Mouse (Mus musculus) CD4-positive, CD25-positive, alpha-beta regulatory T cell, adult 2 months (primary cell): Measurements from ENCODE around the gene Fkbp9.

Experiments used
- DNase-seq: peaks from one replicate; pipeline ENCODE4 v3.0.0-alpha.2; 2012; ENCODE audit warnings: low read depth, low spot score

Fkbp9 gene

DNA sequence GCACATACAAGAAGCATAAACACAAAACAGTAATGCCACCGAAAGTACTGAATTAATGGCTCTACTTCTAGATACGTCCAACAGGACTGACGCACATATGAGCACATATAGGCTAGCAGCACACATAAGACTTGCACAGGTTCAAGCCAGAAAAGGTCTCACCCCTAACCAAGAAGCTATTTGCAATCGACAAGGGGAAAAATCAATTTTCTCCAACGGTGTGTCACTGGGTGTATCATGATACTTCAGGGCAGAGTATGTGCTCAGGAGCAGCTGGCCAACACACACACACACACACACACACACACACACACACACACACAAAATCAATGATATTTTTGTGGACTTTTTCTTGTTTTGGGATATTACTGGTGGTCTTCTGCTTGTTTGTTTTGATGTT lies 73.6 kb downstream of the Fkbp9 start:
- no peak for DNase-seq

DNA sequence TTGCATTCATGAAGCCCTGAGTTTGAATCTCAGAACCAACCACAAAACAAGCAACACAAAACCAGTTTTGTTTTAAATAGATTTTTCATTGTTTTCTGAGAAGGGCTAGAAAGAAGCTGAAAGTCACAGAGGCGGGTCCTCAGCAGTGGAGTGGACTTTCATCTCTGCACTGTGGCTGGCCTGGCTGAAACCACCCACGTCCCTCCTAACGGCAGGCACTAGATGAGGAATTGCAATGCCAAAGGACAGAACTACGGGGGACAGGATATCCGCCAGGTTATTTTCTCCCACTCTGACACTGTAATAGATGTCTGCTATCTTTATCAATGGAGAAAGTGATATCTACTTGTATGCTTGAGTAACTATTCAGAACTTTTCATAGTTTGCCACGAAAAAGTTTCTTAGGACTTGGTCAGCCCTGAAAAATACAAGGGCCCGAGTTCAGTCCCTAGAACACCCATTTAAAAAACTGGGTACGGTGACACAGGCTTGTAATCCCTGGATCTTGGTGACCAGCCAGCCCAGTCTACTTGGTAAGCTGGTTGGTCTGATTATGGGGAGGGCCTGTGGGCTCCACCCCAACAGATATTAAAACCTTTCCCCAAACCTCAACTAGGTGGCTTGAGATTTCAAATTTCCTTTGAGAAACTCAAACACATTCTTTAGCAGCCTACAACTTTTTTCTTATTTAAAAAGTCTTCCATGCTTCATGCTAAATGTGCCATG lies 74.4 kb downstream of the Fkbp9 start:
- DNase-seq = no peak

DNA sequence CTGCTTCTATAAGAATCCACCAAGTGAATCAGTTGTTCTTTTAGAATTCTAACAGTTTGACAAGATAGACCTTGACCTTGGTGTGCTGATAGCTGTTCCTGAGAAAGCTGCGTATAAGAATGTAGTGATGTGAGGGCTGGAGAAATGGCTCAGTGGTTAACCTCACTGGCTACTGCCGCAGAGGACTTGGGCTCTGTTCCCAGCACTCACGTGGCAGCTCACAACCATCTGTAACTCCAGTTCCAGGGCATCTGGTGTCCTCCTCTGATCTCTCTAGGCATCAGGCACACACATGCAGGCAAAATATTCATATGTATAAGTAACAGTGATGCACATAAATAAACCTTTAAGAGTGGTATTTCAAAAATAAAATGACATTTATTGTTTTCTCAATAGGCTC lies 76.1 kb downstream of the Fkbp9 start:
- no peak for DNase-seq

DNA sequence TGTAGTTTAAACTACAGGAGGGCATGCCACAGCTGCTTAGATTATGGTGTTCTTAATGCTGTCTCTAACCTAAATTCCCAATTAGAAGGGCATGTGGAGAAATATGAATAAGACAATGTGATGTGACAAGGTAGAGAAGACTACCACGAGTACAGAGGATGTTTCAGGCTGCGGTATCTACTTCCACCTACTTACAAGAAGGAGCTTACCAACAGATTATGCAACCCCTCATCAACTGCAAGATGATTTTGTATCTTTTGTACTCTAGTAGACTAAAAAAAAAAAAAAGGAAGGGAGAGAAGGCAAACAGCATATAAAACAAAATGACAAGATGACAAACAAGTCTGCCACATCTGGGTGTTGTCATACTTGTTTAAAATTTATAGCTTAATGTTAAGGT lies 76.5 kb downstream of the Fkbp9 start:
- no peak for DNase-seq

DNA sequence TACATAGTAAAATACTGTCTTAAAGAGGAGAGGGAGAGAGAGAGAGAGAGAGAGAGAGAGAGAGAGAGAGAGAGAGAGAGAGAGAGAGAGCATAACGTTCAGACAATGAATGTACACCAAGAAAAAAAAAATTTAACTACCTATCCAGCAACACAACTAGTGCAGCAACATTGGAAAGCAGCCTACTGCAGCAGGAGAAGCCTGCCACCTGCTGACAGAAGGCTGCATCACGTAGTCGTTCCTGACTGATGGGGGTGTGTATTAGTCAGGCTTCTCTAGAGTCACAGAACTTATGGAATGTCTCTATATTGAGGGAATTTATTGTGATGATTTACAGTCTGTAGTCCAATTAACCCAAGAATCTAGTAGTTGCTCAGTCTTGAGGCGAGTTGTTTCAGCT lies 77.1 kb downstream of the Fkbp9 start:
- DNase-seq = peak; percentile 82

DNA sequence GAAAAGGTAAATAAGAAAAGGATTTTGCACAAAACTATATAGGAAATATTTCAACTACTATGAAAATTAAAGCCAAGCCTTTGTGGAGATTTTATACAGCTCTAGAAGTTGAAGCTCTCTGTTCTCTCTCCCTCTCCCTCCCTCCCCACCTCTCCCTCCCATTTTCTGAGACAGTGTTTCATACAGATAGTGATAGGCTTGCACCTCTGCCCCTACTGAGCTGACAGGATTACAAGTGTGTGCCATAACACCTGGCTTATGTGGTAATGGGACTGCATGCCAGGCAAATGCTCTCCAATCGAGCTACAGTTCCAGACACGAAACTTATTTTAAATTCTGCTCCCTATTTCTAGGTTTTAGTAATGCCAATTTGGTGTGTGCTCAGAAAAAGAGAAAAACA lies 79.1 kb downstream of the Fkbp9 start:
- DNase-seq = no peak

DNA sequence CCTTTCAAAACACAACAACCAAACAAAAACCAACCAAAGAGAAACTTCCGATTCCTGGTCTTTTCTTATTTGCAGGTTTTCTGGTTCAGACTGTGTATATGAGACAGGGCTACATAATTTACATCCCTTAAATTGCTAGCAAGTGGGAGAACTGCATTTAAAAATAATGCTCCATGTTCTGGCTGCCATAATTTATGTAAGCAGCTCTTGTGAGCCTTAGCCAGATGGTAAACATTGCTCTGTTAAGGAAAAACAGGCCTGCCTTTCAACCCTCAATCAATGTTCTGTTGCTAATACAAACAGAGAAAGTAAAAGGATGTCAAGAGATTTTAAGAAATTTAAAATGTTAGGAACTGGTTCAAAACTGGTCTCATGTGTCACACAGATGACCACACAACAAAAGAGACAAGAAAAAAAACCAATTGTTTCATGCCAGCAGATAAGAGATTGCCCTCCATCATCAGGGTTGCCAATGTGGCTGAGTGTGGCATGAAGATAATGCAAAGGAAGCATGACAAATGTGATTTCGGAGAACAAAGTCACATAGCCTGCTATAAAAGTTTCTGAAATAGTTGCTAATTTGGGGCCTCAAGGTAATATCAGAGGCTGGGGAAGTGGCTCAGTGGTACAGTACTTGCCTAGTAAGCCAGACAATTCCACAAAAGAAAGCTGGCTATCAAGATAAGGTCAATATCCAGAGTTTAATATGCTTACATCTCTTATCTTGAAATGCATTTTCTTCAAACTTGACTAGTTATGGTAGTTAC lies 81.4 kb downstream of the Fkbp9 start:
- no peak for DNase-seq

DNA sequence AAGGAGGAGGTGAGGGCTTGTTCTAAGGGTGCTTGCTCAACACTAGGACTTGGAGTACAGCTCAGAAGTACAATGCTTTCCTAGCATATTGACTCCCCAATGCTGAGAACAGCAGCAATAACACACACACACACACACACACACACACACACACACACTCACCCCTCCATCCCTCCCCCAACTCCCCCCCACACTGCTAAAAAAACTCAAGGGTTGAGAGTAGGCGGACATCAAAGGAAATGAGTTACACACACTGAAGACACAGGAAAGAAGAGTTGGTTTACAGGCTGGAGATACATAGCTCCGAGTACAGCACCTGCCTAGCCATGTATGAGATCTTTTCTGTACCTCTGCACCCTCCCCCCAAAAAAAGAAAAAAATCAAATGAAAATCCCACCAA lies 84.4 kb downstream of the Fkbp9 start:
- DNase-seq = peak; percentile 79

DNA sequence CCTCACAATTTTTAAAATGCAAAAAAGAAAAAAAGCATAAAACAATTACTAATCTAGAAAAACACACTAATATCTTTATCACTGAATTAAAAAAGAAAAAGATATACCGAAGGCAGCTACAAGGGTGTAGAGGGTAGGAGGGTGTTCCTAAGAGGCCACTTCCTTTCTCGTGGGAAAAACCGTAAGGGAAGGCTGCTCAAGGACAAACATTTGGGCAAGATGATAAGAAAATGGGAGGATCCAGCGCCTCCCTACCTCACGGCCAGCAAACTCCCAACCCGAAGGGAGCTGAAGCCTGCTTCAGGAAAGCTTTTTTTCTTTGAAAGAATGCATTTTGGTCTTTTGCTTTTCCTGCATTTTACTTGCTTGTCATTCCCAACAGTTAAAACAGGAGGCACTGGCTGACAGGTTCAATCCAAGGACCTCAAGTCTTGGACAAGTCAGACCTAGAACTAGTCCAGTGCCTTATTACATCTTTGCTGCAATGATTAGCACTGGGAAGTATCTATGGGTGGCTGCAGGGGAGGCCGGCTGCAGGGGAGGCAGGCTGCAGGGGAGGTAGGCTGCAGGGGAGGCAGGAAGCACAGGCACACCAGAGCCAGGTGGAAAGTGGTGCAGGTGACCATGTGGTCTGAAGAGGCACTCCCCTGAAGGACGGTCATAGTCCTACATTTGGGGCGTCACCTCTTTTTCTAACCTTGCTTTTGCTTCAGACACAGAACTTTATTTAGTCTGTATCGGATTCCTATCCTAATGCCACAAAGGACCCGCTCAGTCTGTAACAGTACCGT lies 85.9 kb downstream of the Fkbp9 start:
- DNase-seq = no peak

DNA sequence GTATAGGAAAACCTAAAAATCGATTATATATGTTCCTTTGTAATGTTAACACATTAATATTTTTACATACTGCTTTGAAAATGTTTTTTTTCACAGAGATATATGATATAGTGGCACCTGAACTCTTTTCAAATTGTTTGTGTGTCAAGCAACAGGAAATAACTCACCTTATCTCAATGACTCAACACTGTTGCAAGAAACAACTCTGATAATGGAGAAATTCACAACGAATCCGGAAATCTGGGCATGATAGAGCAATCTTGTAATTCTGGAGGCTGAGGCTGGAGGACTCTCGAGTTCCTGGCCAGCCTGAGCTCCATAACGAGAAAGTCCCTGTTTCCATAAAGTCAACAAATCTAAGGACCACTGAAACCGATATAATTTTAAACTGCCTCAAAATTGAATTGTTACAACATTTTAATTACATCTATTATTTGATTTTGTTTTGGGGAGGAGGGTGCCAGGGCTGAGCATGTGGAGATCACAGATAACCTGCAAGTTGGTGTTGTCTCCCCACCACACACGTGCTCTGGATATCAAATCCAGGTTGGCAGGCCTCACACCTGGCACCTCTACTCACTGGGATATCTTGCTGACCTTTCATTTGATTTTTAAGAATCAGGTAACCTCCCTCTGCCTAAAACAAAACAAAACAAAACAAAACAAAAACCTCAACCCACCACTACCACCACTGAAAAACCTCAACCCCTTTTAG lies 87.6 kb downstream of the Fkbp9 start:
- no peak for DNase-seq

DNA sequence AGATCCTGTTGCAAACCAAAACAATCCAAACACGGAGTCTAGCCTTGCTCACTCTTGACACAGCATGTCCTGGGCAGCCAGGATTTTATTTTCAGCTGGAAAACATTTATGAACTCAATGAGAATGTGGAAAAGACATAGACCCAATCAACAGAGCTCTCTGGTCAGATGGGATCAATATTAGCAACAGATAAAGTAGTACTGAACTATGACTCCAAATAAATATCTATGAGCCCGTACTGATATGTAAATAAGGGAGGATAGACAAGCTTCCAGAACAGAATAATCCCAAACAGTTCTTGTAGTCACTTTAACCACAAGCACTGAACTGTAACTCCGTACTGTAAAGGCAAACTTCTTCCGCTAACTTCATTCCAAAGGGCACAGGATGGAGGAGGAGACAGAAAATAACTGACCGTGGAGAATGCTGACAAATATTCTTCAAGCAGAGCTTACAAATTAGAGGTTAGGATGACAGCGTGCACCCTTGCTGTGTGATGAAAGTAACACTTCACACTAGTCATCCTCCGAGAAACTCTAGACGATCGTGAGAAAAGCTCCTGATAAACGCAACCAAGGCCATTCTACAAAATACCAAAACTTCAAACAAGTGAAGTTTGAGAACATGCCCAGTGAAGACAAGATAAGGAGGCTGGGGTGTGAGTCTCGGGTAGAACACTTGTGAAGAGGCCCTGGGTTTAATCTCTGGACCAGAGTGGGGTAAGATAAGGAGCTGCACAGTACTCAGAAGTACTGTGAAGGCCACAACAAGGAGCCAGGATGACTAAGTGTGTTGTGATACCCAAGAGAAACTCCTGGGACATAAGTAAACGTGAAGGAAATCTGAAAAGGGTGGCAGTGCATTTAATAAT lies 88.6 kb downstream of the Fkbp9 start:
- DNase-seq = no peak

DNA sequence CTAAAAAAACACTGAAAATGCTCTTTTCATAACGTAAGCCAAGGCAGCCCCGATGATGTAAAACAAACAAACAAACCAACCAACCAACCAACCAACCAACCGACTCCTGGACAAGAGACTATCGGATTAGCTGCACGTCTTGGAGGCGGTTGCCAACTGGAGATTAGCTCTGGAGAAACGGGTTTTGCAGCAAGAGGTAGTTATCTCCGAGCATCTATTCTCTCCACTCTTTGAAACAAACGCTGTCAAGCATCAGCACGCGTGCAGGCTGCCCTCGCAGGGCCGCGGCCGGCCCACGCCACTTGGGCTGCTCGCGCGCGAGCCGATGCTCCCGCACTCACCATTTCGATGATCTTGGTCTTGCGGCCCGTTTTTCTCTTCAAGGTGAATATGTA lies 91.5 kb downstream of the Fkbp9 start:
- DNase-seq = no peak

DNA sequence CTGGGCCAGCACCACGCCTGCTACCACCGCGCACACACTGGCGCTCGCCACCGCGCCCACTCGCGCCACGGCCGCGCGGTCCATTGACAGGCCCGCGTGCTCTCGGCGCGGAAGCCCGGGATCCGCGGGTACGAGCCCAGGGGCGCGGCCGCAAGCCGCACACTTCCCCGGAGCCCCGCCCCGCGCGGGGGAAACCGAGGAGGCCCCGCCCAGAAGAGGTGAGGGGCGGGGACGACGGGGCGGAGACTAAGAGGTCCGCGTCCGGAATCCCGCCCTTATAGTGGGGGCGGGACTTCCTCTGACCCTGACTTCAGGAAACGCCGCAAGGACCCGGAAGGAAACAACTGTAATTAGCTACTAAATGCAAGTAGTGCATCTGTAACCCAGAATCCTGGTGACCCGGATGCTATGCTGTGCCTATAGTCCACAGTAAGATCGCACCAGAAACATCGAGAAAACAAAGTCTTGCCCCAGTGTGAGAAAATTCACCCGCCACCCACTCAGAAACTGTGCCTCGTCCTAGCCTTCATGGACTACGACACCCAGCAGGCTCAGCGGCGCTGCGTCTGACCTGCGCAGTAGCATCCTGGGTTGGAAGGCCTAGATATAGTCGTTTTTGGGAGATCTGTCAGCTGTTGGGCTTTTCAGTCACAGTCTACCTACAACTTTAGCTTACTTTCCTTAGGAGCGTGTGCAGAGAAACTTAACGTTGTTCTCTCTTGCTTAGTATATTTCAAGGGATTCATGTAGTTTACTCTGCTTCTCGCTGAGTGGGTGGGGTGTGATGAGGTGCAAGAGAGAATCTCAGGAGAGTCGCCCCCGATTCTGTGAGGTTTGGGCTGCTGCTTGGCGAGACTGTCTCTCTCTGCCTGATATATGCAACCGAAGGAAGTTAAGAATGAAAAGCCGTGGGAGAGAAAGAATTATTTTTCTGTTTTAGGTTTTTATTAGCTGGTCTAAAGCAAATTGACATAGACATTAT lies 92.2 kb downstream of the Fkbp9 start, which contains the start of the genes Nt5c3 and Vmn1r4:
TSS of gene Nt5c3 (minus strand) at position 207 of the 982 bp plus-strand sequence.
TSS of gene Vmn1r4 (plus strand) at position 290 of the 982 bp plus-strand sequence.
- peak; percentile 97 for DNase-seq
